Mouse (Mus musculus) retina, adult 2 months (tissue): Measurements from ENCODE around the gene Pgam1.
A peak's percentile ranks its signal among the peaks of the same experiment; 100 is the strongest.
"Not testable (repeated sequence)": the region's sequence is repeated elsewhere in the genome, so short reads cannot be mapped to it uniquely, and the experiment has no call there.

Experiments used
- DNase-seq: peaks from one replicate; pipeline ENCODE4 v3.0.0-alpha.2; 2012; ENCODE audit warnings: low read depth, low spot score

Pgam1 gene

DNA sequence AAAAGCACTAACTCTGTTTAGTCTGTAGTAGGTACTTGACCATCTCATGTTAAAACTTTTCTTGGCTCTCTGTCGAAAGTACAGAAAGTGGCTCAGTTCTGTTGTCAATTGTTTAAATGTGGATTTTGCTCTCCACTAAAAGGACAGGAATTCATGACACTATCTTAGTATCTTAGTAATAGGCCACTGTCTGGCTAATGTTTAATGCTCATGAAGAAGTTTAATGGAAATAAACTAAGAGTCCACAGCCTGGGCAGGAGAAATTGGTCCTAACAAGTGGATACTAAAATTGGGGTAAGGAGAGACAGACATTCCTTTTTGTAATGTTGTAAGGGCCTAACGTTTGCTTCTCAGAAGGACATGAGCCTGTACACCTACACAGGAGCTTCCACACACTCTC lies 1.3 kb upstream of the Pgam1 start:
- DNase-seq: no peak

DNA sequence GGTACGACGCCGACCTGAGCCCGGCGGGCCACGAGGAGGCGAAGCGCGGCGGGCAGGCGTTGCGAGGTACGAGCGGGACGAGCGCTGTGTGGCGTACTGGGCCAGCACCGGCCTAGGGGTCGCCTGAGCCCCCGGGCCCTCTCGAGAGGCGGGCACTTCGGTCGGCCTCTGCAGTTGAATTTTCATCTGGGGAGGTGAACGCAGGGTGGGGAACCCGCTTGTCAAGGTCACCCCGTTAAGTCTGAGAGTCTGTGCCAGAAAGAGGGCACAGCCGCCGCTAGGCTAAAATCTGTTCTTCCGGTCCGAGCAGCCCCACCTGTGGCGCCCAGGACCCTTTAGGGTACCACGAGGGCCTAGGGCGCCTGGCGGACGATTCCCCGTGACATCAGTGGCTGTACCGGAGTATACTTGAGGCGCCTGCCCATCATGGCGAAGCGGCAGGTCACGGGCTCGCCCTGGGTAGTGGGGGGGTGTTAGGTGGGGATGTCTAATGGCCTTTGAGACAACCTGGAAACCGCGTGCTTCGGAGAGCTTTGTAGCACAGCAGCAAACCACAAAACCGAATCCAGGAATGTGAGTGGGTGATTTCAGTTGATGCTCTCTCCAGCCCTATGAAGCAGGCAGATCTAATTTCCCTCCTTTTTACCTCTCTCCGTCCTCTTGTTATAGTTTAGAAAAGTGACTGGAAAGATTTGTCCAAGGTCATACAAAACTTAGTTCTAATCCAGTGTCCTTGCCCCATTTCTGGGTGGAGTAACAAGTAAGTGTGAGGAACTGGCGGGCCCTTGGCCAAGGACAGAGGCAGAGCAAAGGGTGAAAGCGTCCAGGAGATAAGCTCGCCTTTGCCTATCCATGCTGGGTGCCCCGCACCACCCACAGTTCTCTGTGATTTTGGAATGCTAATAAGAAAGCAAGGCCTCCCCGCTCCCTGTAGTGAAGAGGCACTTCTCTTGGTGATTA lies 678 bp downstream of the Pgam1 start:
- no peak for DNase-seq

DNA sequence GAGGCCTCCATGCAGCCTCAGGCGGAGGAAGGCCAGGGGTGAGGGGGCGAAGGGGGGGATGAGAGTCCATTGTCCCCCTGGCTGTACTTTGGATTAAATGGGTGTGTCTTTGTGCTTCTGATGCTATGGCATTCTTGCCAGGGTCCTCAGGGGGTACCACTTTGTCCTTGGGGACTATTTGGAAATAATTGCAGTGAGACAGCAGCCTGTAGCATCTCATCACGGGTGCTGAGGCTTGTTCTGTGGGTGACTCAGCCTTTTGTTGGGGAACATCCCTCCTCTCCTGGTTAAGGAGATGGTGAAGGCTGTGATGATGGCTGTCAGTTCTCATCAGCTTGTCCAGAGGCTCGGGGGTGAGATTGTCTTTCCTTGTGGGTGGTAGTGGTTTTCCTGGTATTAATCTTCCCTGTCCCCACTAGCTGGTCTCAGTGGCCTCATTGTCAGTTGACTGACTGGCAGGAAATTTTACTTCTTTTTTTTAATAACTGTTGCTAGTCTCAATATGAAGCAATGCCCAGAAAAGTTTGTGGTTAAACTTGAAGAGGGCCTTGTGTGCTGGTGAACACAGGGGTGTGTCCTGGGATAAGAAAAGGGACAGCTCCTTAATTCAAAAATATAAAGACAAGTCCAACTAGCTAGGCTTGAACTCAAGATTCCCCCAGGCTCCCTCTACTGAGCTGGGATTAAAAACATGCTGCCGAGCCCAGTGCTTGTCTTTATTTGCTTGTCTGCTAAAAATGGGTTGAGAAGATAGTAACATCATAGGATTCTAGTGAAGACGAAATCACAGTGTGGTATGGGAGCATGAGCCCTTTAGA lies 2.3 kb downstream of the Pgam1 start:
- no peak for DNase-seq

DNA sequence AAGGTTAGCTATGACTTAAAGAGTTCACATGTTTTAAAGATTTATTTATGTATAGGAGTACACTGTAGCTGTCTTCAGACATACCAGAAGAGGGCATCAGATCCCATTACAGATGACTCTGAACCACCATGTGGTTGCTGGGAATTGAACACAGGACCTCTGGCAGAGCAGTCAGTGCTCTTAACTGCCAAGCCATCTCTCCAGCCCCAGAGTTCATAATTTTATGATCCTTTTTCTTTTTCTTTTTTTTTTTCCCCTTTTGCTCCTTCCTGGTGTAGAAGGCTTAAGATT lies 2.8 kb downstream of the Pgam1 start:
- not testable (repeated sequence) for DNase-seq

DNA sequence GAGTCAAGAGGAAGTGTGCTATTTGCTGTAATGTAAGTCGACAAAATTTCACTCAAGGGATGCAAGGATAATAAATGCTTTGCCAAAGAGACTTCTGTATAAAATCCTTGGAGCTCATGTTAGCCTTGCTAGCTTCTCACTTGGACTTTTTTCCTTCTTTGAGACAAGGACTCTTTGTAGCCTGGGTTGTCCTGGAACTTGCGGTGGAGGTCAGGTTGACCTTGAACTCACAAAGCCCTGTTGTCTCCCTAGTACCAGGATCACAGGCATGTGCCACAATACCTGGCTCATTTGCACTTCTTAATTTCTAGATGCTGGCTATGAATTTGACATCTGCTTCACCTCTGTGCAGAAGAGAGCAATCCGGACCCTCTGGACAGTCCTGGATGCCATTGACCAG lies 3.6 kb downstream of the Pgam1 start:
- DNase-seq: no peak

DNA sequence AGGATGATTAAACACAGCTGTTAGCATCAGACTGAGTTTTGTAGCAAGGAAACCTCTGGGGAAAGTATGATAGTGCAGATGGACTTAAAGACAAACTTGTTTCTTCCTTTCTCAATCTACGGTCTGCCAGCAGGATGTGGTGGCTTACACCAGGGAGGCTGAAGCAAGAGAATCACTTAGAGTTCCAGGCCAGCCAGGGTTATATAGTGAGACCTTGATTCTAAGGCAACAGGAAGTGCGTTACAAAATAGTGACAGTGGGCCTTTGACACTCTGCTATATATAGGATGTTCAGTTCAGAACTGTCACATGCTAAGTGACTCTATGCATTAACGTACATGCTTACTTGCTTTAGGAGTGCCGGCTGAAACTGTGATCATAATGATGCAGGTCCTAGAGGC lies 5.1 kb downstream of the Pgam1 start:
- DNase-seq: no peak

DNA sequence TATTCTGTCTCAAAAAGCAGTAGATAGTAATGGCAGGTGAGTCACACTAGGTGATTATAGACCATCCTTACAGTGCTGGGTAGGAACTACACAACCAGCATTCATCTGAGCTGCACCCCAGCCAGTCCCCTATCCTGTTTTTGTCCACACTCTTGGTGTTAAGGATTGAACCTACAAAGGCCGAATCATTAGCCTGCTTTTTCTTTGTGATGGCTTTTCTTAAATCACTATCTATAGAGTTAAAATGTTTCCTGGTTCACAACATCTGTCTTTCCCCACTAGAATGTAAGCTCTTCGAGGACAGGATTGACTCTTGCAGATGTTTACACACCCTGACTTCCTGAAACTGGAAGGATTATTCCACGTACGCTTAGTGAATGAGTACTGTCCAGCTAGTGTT lies 7.7 kb downstream of the Pgam1 start:
- DNase-seq: no peak

DNA sequence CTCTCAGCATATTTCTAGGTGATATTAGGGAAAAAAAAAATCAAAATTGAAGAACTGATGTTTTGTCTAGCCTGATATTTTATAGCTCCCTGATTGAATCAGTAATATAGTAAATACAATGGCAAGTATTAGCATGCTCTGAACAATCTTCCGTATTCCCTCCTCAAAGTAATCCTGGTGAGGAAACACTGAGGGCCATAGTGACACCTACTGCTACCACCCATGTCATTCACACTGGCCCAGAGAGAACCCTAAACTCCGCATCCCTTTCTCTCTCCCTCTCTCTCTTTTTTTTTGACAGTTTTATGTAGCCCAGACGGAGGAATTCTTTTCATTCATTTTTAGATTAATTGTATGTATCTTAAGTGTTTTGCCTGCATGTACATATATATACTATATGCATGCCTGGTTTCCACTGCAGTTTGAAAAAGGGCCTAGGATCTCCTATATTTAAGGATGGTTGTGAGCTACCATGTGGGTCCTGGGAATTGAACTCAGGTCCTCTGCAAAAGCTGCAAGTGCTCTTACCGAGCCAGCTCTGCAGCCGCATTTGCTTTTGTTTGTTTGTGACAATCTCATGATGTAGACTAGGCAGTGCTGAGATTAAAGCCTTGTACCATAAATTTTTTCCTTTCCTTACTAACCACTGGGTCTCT lies 8.8 kb downstream of the Pgam1 start:
- no peak for DNase-seq

DNA sequence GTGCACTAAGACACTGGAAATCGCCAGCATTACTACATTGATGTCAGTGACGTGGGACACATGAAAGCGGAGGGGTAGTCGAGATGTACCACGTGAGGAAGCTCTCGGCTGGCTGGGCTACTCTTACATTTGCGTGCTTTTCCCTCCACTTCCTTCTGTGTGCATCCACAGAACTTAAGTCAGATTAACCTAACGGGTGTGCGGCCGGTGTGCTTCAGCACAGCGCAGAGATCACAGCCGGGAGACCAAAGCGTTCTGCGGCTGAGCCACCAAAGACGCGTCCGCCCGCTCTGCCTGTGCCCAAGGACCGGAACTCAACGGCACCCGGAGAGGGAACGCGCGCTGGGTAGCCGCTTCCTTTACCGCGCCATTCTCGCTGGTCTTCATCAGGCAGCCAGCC lies 21.0 kb downstream of the Pgam1 start:
- DNase-seq: no peak

DNA sequence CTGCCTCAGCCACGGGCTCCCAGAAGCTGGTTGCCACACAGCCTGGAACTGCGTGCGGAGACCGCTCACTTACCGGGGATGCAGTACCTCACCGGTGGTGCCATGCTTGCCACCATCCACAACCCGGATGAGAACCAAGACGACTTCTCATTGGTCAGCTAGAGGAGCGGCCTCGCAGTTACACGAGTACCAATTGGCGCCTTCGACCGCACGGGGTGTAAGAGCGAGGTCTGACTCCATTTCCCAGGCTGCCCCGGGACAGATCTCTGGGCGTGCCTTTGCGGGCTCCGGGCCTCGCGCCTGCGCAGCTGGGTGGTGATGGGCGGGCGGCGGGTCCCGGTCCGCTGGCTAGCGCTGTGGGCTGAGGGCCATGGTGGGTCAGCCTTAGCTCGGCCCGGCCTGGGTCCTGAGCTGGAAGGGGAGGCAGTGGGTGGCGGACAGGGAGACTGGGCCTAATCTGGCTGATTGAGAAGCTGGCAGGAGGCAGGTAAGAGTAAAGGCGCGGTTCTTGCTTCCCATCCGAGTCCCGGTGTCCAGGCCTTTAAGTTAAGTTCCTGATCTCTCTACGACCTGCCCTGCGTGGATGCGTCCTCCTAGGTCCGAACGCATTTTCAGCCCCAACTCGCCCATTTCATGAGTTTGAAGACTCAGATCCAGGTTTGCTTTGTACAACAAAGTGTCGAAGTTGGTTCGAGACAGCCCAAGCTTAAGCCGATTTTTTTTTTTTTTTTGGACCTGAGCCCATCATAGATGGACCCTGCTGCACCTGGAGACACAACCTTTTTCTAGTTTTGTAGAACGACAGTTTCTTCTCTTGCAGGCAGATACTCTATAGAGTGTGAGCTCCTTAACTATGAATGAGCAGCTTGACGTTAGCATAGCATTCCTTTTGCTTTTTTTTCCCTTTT lies 21.7 kb downstream of the Pgam1 start, which contains the start of the genes Exosc1 and Zdhhc16:
TSS of gene Exosc1 (minus strand) at position 245 of the 908 bp plus-strand sequence.
TSS of gene Zdhhc16 (plus strand) at position 302 of the 908 bp plus-strand sequence.
- DNase-seq: peak; percentile 97

DNA sequence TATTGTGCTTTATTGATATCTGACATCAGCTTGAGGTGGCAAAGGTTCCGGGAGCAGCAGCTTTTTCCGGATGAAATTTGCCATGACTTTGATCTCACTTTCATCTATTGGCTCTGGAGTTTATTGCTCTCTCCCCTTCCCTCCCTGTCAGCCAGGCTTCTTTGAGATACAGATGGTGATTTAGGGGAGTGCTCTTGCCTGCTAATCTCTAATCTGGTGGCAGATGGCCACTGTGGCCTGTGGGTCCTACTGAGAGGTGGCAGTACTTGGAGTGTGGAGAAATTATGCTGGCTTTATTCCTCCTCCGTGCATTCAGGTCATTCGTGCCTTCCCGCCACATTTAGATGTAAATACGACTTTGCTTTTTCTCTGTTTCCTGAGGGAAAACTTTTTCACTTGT lies 22.4 kb downstream of the Pgam1 start:
- DNase-seq: no peak

DNA sequence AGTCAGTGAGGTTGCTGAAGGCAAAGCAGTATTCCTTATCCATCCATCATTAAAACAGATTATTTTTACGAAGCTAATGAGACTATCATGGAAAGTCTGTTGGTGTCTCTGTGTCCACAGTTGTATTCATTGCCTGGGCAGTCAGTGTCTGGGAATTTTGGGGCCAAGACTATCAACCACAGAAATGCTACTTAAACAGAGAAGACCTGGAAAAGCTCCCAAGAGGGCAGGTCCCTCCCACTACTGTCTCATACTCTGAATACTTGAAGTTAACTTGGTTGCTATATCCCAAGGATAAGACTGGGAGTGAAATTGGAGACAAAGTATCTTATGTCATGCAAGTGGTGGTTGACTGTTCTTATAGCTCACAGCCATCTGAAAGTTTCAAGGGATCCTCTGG lies 24.2 kb downstream of the Pgam1 start:
- no peak for DNase-seq

DNA sequence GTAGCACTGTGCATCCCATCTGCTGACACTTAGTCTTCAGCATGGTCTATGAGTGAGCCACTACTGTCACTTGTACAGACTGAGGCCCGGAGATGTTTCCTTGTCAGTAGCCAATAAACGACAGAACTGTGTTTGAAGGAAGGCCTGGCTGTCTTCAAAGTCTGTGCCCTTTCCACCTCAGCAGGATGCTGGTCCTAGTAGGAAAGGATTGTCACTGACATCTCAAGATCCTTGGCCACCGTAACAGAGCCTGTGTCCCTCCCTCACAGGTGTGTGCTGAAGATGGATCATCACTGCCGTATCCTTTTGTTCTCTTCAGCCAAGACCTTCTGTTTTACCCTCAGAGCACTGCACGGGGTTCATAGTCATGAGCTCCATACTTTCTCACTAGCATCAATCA lies 26.8 kb downstream of the Pgam1 start:
- DNase-seq: no peak

DNA sequence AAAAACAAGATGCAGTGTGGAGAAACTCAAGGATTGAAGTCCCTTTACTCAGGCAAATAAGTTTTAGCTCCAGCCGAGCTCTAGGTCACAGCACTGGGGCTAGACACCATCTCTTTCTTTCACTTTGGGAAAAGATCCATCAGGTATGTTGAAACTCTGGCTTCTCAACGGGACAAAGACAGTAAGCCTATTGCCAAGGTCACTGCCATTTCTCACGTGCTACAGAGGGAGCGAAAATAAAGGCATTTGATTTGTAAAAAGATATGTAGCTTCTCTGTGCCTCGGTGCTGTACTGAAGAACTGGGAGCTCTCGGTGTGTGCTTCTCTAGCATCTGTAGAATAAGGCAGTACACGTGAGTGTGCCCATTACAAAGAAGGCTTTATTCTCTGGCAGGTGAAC lies 32.1 kb downstream of the Pgam1 start:
- no peak for DNase-seq

DNA sequence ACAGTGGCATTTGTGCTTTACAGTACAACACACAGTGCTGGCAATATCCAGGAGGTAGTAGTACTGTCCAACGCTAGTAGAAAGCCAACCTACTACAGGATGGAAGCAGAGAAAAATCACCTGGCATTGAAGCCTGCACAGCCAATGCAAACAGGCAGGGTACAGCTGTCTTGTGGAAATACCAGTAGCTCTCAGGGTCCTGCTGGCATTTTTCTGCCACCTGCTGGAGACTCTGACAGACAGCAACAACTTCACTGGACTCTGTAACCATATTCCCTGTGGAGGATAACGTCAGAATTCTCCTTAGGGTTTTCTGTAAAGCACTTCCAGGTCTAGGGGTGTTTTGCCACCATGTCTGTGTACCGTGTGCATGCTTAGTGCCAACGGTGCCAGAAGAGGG lies 40.6 kb downstream of the Pgam1 start:
- no peak for DNase-seq

DNA sequence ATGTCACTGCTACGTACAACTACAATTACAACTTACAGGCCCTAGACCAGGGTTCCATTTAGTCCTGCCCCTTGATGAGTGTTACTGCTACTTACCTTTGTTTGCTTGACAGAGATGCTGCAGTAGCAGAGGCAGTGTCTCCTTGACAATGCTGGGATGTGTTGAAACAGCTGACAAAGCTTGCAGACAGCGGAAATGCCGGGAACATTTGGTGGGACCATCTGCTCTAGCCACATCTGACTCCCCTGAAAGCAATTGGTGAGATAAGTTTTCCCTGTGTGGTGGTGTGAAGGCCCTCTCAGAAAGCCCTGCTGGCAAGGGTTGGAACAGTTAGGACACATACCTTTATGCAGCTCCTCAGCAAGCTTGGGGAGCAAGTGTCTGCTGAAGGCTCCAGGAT lies 41.9 kb downstream of the Pgam1 start:
- DNase-seq: no peak
